Mouse (Mus musculus): ENCODE measurements around the gene Srm. TPM values are rescaled to one million over a fixed set of nuclear protein-coding genes. Genes with fewer than 3 reads are reported as not detected.

Gene Srm
- 10 to 100 TPM; 11.1 to 15.7 (median 12.5) TPM for total RNA-seq (2022)

DNA sequence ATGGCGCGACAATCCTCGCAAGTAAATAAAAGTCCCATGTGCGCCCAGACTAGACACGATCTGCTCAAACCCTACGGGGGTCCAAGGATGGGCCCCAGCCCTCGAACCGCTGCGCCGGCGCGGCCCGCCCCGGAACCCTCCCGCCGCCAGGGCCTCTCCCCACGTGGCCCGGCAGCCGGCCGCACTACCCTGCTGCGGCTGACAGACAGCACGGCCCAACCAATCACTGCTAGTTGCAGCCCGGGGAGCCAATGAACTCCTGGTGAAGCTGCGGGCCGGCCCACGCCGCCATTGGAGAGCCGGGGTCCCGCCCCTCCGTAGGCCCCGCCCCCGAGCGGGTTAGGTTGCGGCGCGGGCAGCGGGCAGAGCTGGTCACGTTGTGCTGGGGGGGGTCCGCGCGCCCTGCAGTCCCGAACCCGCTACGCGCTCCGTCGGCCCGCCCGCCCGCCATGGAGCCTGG, at the start of gene Srm:
Srm (plus strand) TSS at position 333 of the 460 bp plus-strand sequence.
- DNase-seq (ENCODE audit: low spot score in 2 of 2): peak; percentile 97 to 98

DNA sequence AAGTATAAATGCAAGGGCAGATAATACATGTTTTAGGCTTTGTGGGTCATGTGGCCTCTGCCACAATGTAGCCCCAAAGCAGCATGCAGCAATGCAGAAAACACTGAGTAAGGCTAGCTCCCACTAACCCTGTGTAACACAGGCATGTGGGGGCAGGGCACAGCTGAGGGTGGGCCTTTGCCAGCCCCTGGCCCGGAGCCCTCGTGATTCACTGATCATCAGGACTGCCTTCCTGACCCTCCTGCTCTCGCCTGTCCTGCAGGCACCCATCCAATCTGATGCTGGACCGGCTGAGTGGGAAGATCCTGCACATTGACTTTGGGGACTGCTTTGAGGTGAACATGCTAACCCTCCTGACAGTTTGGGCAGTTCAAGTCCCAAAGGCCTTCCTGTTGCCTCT, 42.2 kb upstream of the Srm start:
- no peak for DNase-seq (ENCODE audit: low spot score in 2 of 2)

DNA sequence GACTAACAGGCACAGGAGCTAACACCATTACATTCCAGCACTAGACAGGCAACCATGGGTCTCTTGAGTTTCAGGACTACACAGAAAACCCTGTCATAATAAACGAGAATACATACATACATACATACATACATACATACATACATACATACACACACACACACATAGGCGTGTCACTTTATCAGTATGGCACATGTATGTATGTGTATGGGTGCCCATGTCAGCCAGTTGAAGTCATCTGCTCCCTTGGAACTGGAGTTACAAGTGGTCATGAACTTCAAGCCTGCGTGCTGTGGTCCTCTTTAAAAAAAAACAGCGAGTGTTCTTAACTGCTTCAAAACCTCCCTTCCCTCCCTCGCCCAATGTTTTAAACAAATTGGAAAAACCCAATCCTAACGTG, 33.5 kb upstream of the Srm start:
- DNase-seq (ENCODE audit: low spot score in 2 of 2): no peak

DNA sequence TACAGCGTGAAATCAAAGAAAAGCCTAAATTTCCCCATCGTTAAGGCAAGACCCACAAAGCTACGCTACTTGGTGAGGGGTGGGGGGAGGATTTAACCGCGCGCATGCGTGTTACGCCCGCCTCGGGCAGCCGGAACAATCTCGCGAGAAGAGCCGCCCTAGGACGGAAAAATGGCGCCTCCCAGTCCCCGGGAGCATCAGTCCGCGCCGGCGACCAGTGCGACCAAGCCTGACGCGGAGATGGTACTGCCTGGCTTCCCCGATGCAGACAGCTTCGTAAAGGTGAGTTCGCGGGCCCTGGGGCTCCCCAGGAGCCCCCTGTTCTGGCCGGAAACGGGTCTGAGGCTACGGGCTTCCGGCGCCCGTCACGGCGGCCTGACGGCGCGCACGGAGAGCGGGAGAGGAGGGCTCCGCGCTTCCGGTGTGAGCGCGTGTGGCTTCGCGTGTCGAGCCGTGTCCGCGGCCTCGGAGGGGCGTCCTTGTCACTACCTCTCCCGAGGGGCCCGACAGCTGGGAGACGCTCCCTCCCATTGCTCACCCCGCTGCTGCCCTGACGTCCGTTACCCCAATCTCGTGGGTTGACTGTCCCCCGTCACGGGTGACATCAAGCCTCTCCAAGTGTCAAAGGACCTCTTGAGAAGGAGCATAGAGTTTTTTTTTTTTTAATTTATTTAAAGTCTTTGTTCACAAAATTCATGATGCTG, 32.9 kb upstream of the Srm start, which contains the start of gene Exosc10:
Exosc10 (plus strand) TSS at position 133 of the 704 bp plus-strand sequence.
- DNase-seq (ENCODE audit: low spot score in 2 of 2): peak; percentile 63 to 79

DNA sequence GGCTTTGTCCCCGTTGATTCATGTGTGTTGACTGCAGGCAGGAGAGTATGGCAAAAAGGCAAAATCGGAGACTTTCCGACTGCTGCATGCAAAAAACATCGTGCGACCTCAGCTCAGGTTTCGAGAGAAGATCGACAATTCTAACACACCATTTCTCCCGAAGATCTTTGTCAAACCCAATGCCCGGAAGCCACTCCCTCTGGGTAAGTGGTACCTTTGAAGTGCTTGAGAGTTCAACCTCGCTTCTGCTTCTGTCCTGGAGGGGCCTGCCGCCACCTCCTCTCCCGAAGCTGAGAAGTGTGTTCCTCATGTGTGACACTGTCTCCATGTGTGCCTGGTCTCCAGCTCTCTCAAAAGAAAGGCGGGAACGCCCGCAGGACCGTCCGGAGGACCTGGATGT, 28.6 kb upstream of the Srm start:
- no peak for DNase-seq (ENCODE audit: low spot score in 2 of 2)

DNA sequence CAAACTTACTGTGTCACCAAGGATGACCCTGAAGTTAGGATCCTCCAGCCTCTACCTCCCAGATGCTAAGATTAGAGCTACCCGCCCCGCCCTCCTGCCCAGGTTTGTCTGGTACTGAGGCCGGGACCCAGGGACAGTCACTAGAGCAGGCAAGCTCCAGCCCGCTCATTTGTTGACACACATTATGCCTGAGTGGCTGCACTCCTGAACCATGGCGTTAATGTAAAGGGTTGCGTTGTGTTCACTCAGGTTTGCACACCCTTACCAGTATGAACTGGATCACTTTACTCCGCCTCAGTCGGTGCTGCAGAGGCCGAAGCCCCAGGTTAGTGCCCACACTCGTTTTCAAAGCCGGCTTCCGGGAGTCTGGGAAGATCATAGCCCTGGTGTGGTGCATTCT, 27.7 kb upstream of the Srm start:
- no peak for DNase-seq (ENCODE audit: low spot score in 2 of 2)

DNA sequence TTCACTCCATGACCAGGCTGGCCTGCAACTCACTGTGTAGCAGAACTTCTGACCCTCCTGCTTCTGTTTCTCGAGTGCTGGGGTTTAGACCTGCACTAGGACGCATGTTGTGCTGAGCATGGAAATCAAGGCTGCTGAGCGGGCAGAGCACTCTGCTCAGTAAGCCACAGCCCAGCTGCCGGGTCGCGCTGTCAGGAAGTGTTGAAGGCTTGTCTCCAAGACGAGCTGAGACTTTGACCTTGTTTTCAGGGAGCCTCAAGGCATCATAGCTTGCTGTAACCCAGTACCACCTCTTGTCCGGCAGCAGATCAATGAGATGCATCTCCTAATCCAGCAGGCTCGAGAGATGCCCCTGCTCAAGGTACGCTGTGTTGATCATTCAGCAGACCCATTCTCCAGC, 21.2 kb upstream of the Srm start:
- DNase-seq (ENCODE audit: low spot score in 2 of 2): no peak

DNA sequence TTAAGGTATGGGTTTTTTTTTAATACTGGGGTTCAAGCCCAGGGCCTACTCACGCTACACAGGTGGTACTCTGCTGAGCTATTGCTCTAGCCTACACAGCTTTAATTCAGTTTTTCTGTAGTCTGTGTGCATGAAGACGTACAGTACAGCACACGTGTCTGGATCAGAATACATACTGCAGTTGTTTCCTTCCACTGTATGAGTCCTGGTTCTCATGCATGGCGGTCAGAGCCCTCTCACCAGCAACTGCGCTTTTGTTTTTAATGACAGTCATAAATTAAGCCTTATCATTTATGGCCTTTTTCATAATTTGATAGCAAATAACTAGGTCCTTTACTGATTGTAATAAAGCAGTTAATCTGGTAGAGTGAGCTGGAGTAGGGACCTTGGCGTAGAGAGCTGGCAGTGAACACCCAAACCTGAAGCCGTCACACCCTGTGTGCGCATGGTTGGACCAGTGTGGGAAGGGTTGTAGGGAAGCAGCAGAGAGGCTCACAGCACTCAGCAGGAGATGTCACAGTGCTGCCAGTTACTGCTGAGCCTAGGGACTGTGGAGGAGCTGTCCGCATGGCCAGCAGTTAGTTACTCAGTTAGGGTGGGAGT, 20.5 kb upstream of the Srm start:
- DNase-seq (ENCODE audit: low spot score in 2 of 2): no peak

DNA sequence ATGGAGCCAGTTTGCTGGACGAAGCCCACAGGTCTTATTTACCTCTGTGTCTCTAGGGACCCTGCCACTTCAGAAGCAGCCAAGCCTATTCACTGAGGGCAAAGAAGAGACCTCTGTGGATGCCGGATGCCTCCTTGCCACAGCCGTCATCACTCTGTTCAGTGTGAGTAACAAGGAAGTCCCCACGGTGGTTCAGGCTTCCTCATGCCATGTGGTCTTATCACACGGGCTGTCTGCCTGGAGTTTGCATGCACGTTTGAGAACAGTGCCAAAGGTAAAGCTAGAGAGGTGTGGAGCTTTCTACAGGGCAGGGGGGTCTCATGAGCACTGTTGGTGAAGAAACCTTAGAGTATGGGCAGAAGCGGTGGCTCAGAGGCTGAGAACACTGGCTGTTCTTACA, 18.1 kb upstream of the Srm start:
- no peak for DNase-seq (ENCODE audit: low spot score in 2 of 2)

DNA sequence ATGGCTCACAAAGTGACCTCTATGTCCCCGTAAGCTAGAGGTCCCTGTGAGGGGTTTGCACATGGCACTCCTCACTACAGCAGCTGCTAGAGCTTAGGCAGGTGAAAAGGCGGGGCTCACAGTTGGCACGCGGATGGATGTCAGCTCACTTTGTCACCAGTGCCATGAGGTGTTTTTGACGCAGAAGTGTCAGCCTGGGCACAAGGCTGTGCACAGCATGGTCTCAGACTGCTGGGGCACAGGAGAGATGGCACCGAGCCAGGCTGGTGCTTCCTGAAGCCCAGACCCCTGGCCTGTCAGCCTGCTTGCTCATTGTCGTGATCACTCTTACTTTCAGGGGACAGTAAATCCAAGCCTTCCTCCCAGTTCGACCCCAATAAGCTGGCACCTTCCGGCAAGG, 10.5 kb upstream of the Srm start:
- no peak for DNase-seq (ENCODE audit: low spot score in 2 of 2)

DNA sequence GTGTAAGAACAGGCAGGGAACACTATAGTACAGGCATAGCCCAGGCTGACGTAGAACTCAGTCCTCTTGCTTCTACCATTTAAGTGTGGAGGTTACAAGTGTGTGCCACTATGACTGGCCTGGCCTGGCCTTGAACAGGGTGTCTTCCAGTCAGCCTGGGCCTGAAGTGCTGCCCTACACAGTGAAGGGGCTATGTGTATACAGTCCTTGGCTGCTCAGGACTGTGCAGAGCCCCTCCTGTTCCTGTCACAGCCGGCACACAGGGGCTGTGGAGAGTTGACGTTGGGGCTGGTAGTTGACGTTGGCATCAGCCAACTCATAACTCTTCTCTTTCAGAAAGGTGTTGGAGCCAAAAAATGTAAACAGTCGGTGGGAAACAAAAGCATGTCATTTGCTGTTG, 9.9 kb upstream of the Srm start:
- DNase-seq (ENCODE audit: low spot score in 2 of 2): no peak

DNA sequence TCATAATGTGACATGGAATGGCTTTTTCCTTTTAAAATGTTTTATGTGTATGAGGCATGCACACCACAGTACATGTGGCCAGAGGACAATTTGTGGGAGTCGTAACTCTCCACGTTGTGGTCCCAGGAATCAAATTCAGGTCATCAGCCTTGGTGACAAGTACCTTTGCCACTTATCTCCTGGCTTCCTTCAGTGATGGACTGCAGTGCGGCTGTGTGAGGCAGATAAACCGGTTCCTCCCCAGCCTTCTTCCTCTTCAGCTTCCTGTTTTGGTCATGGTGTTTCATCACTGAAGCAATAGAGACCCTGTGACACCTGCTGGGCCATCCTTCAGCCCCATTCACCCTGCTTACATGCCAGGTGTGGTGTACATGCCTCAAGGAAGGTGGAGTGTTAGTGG, 8.0 kb upstream of the Srm start:
- no peak for DNase-seq (ENCODE audit: low spot score in 2 of 2)

DNA sequence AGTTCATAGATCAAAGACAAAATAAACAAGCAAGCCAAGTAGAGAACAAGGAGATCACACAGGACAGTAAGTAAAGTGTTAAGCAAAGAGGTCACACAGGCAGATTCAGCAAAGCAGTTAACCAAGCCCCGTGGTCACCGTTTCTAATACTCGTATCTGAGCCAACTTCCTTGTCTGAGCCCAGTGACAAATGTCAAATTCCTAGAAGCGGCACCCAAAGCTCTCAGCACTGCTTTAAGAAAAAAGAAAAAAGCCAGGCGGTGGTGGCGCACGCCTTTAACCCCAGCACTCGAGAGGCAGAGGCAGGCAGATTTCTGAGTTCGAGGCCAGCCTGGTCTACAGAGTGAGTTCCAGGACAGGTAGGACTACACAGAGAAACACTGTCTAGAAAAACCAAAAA, 4.7 kb upstream of the Srm start:
- no peak for DNase-seq (ENCODE audit: low spot score in 2 of 2)

DNA sequence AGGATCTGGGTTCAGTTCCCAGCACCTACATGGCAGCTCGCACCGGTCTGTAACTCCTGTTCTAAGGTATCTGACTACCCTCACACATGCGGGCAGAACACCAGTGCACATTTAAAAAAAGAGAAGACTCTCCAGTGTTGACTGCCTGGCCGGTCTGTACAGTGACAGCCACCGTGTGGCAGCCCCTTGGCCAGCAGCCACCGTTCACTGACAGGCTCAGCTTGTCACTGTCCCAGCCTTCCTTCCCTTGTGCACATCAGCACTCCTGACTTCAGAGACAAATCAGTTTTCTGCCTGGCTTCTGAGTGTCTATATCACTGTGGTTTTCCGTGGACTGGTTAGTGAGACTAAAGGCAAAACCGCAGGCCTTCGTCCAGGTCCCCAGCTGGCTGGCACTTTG, 2.5 kb upstream of the Srm start:
- no peak for DNase-seq (ENCODE audit: low spot score in 2 of 2)

DNA sequence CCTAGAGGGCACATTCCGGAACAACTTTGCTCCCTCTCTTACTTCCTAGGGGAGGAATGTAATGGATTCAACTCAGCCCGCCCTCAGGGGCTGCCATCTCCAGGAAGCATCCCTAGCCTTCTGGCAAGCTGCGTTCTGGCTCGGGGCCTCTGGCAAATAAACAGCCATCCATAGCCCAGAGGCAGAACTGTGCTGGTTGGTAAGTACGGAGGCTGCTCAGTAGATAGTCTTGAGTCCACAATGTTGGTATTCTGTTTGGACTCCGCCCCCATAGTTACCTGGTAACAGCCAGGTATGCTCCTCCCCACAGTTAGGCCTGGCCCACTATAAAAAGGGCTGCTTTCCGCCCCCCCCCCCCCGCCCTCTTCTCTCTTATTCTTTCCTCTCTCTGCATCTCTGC, 1.7 kb upstream of the Srm start:
- no peak for DNase-seq (ENCODE audit: low spot score in 2 of 2)

DNA sequence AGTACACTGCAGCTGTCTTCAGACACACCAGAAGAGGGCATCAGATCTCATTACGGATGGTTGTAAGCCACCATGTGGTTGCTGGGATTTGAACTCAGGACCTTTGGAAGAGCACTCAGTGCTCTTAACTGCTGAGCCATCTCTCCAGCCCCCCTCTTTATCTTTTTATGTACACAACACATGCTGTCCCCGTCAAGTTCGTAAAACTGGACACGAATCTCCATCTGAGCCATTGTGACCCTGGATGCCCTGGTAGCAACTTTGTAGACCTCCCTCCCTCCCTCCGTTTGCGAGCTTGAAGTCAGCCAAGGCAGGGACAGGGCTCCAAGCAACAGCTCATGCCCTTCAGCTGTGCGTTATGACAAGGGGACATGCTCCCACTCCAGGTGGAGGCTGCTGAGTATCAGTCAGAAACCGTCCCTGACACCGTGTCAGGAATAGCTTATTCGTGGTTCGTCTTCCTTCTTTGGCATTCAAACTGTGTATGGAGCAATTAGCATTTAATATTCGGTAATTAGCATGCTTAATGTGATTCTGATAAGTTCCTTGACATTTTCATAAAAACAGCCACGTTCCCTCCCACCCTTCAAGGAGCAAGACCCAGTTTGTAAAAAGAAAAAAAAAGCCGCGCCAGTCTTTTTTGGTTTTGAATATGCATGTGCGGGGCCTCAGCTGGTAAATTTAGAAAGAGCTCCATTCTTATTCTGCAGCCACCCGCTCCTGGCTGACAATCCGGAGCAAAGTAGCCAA, 707 bp upstream of the Srm start:
- no peak for DNase-seq (ENCODE audit: low spot score in 2 of 2)

DNA sequence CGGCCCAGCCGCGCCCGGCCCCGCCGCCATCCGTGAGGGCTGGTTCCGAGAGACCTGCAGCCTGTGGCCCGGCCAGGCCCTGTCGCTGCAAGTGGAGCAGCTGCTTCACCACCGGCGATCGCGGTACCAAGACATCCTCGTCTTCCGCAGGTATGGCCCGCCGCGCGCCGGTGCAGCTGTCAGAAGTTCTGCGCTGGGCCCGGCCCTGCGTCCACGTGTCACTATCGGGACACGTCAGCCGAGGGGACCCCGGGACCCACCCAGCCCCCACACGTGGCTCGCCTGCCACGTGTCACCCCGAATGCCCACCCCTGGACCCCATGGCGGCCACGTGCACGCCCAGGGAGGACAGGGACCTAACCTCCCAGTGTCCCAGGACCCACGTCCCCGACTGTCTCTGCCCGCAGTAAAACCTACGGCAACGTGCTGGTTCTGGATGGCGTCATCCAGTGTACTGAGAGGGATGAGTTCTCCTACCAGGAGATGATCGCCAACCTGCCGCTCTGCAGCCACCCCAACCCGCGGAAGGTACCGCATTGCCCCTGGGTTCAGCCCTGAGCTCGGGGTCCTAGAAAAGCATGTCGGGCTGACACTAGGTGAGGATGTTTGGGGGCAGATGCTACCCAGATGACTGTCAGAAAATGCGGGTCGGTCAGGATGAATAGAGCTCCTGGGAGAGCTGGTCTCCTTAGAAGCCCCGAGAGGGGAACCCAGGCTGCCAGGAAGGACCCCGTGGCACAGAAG, 506 bp downstream of the Srm start:
- no peak for DNase-seq (ENCODE audit: low spot score in 2 of 2)

DNA sequence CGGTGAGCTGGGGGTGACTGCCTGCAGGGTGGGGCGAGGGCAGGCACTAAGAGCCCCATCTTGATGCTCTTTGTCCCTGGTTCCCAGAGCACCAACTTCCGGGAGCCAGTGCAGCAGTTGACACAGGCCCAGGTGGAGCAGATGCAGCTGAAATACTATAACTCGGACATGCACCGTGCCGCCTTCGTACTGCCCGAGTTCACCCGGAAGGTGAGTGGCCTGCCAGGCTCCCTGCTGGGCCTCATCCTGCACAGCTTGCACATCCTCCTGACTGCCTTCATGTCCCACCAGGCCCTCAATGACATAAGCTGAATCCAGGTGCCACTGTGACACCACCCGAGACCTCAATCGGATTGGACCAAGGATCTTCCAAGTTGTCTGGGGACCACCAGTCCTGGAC, 2.7 kb downstream of the Srm start:
- DNase-seq (ENCODE audit: low spot score in 2 of 2): no peak

DNA sequence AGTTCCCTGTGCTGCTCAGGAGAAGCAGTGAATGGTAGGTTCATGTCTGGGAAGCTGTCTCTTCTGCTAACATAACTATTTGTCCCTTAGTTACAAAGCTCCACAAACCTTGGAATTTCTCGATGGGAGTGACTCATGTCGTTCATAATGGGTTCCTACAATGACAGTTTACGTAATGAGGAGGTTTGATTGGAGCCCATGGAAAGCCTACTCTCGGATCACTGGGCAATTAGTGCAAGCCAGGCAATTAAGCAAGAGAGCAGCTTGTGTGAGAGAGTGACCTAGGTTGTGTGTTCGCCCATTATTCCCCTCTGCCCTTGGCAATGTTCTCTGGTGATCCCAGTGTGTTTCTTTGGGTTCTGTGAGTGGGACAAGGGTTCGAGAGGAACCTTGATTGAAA, 4.6 kb downstream of the Srm start:
- no peak for DNase-seq (ENCODE audit: low spot score in 2 of 2)

DNA sequence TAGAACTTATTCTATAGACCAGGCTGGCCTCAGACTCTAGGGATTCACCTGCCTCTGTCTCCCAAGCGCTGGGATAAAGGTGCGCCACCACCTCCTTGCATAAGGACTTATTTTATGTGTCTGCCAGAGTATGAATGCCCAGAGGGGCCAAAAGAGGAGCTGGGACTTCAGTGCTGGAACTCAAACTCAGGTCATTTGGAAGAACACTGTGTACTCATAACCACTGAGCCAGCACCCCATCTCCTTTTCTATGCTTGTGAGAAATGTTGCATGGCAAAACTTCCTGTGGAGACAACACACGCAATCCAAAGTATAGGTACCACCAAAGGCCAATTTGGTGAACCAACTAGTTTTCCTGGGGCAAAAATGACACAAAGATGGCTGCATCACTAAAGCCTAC, 5.4 kb downstream of the Srm start:
- DNase-seq (ENCODE audit: low spot score in 2 of 2): no peak

DNA sequence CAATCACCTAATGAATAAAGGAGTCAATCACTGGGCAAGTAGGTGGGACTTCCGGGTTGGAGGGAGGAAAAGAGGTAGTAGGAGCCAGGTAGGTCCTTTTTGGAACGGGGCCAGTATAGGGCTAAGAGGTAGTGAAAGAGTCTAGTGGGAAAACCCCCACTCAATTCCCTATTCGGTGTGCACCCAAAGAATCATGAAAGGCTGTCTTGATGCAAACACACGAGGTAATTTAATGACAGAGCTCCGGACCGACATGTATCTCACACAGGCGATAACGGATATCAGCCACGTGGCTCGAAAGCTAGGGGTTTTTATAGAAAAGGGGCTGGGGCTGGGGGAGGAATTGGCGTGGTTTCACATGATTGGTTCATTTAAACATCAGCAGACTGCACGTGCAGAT, 7.5 kb downstream of the Srm start:
- DNase-seq (ENCODE audit: low spot score in 2 of 2): no peak

DNA sequence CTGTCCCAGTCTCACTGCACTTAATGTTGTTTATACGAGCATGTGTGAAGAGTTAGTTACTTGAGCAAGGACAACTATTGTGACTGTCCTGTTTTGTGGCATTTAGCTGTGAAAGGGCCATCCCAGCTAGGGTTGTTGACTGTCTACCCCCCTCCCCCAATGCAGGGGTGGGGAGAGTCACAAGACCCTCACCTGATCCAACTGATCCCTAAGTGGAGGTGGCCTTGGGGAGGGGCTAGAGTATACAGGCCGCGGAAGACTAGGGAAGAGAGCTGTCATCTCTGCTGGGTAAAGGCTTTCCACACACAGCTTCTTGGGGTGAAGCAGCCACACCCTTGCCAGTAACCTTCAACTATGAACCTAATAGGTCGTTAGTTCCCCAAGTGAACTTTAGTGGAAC, 9.0 kb downstream of the Srm start:
- no peak for DNase-seq (ENCODE audit: low spot score in 2 of 2)

Measured in gastrocnemius, adult 8-10 months (tissue).